Mouse (Mus musculus) urinary bladder, postnatal 0 days (tissue): ENCODE data around the gene AU022751. TPM values are rescaled to one million over a fixed set of nuclear protein-coding genes. Genes with fewer than 3 reads are reported as not detected.

Experiments used
- microRNA-seq: library from miRNA; unstranded; fragments of <30 nt; microRNA quantifications from one replicate; pipeline ENCODE4, GENCODE M21; 2016
- polyA plus RNA-seq: library from polyadenylated mRNA; unstranded; fragments of >200 nt; fragmentation: Nextera tagmentation; extraction: Ambion mirVana; gene quantifications from 2 replicates; pipeline ENCODE4 v1.2.1, GENCODE M21; 2015

AU022751 gene
- not detected in 2 replicates for polyA plus RNA-seq

DNA sequence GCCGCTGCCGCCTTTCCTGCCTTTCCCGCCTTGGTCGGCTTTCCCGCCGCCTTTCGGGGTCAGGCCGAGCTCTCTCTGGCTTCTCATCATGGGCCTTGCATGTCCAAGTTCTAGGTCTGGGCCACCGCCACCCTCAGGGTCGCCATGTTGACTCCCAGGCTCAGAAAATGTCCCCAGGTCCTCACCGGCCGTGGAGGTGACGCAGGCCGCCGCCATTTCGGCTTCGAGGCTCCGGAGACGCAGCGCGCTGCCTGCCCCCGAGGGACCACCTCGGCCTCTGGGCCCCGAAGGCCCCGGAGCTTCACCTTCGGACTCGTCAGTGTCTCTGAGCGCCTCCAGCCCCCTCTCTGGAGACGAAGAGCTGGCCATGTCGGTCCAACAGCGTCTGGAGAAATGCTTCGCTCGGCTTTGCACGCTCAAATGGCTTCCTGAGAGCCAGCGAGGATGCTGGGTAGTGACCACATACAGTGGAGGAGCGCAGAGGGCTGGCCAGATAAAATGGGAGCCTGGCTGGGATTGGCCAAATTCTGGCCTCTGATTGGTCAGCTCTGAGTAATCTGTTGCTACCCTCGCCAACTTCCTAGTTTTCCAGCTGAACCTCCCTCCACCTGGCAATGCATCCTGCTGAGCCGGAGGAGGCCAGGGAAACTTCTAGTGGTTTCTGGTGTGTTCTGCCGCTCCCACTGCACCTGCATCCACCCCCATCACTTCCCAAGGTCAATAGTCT, at the start of gene AU022751:
Gene AU022751 (minus strand): TSS at position 466 of the 727 bp plus-strand sequence.

GRCm38 (mm10) chrX:6047066-6047935, 35.9 kb downstream of the AU022751 start, which contains the start of gene Nudt11:
Gene Nudt11, plus strand, starts transcription at chrX:6047453.

Small RNAs within 50 kb of the gene (microRNA-seq; reads per million reads assigned to microRNA genes)
- not detected for gene Gm27360

Other genes starting within 250 kb of the AU022751 start
- gene Nudt11, start 36.0 kb downstream of the AU022751 start, polyA plus RNA-seq: 1.1 and 1.2 TPM in 2 replicates
- gene Nudt10, start 89.6 kb upstream of the AU022751 start, polyA plus RNA-seq: 0.93 and 1.1 TPM in 2 replicates
- gene Bmp15, start 237.3 kb upstream of the AU022751 start, polyA plus RNA-seq: 0.04 and 0.06 TPM in 2 replicates